ENCODE assay signal across 7 mouse cellular contexts in genomic region chr7:101012541-101012940, GRCm38 (mm10). TPM values are rescaled to one million over a fixed set of nuclear protein-coding genes. Genes with fewer than 3 reads are reported as not detected.
A peak's percentile ranks its signal among the peaks of the same experiment; 100 is the strongest.
DNase-seq lines count a peak whose midpoint lies in the region; ATAC-seq lines count a peak whose summit lies in the region.

Gene P2ry2, minus strand, starts transcription at chr7:101012866.

- H3K27ac ChIP-seq in embryonic facial prominence, embryonic 10.5 days (replicated peaks) = no peak within 1 kb of the TSS; the same call in 1 of the 2 replicates
- no peak within 1 kb of the TSS for H3K27ac ChIP-seq in forebrain, embryonic 14.5 days (ENCODE audit: low read depth, low read length)
- no peak within 1 kb of the TSS for H3K27ac ChIP-seq in hindbrain, embryonic 11.5 days (ENCODE audit: low read depth, low read length)
- no peak within 1 kb of the TSS for H3K27ac ChIP-seq in midbrain, embryonic 14.5 days (replicated peaks; ENCODE audit: low read depth, low read length)

- DNase-seq in embryonic facial prominence, embryonic 10.5 days (ENCODE audit: low spot score) = no peak
- DNase-seq in forebrain, embryonic 14.5 days (ENCODE audit: low spot score) = no peak
- no peak for DNase-seq in hindbrain, embryonic 11.5 days (ENCODE audit: low spot score)
- DNase-seq in midbrain, embryonic 14.5 days = no peak
- DNase-seq in cerebellum, adult 9-11 months = no peak
- no peak for DNase-seq in thymus, postnatal 25 days

- peak within 1 kb of the TSS; percentile 96 for H3K4me2 ChIP-seq in forebrain, embryonic 14.5 days (ENCODE audit: low read length)
- peak within 1 kb of the TSS; percentile 98 for H3K4me2 ChIP-seq in hindbrain, embryonic 11.5 days (replicated peaks; ENCODE audit: low read depth, low read length)
- peak within 1 kb of the TSS; percentile 94 for H3K4me2 ChIP-seq in midbrain, embryonic 14.5 days (ENCODE audit: low read length)

- H3K4me1 ChIP-seq in embryonic facial prominence, embryonic 10.5 days = peaks cover 27% of the 10 kb centered on the region
- H3K4me1 ChIP-seq in forebrain, embryonic 14.5 days (ENCODE audit: control insufficient read depth, insufficient read depth, low read length) = 0 out of 2 replicates have a peak, but pooled peaks cover 3% of the 10 kb centered on the region
- peaks cover 8% of the 10 kb centered on the region for H3K4me1 ChIP-seq in hindbrain, embryonic 11.5 days (replicated peaks; ENCODE audit: control insufficient read depth, insufficient read depth, low read length)
- peaks cover 9% of the 10 kb centered on the region; the same call in 1 of the 2 replicates for H3K4me1 ChIP-seq in midbrain, embryonic 14.5 days (ENCODE audit: control insufficient read depth, insufficient read depth, low read length)

- peak within 1 kb of the TSS; percentile 70 for H3K4me3 ChIP-seq in embryonic facial prominence, embryonic 10.5 days
- peak within 1 kb of the TSS; percentile 43 for H3K4me3 ChIP-seq in forebrain, embryonic 14.5 days (ENCODE audit: low read depth, low read length)
- H3K4me3 ChIP-seq in hindbrain, embryonic 11.5 days (ENCODE audit: low read depth, low read length) = peak within 1 kb of the TSS; percentile 46
- H3K4me3 ChIP-seq in midbrain, embryonic 14.5 days (replicated peaks; ENCODE audit: low read depth, low read length) = peak within 1 kb of the TSS; percentile 45

- H3K9ac ChIP-seq in forebrain, embryonic 14.5 days (ENCODE audit: low read length) = peak within 1 kb of the TSS; percentile 51
- H3K9ac ChIP-seq in hindbrain, embryonic 11.5 days (ENCODE audit: low read depth, low read length) = peak within 1 kb of the TSS; percentile 50
- H3K9ac ChIP-seq in midbrain, embryonic 14.5 days (replicated peaks; ENCODE audit: low read length) = peak within 1 kb of the TSS; percentile 46; the same call in 1 of the 2 replicates

- 57% methylated on average over 4 of the region's 4 CpGs for WGBS in embryonic facial prominence, embryonic 10.5 days
- WGBS in forebrain, embryonic 14.5 days = 62% methylated on average over 4 of the region's 4 CpGs
- WGBS in hindbrain, embryonic 11.5 days = 59% methylated on average over 4 of the region's 4 CpGs
- WGBS in midbrain, embryonic 14.5 days = 64% methylated on average over 4 of the region's 4 CpGs

- H3K27me3 ChIP-seq in embryonic facial prominence, embryonic 10.5 days (replicated peaks; ENCODE audit: low read depth, poor library complexity, severe bottlenecking) = peaks cover 78% of the 10 kb centered on the region
- peaks cover 35% of the 10 kb centered on the region for H3K27me3 ChIP-seq in forebrain, embryonic 14.5 days (replicated peaks; ENCODE audit: control insufficient read depth, insufficient read depth, low read length)
- peaks cover 41% of the 10 kb centered on the region for H3K27me3 ChIP-seq in hindbrain, embryonic 11.5 days (ENCODE audit: control insufficient read depth, insufficient read depth, low read length)
- H3K27me3 ChIP-seq in midbrain, embryonic 14.5 days (ENCODE audit: control insufficient read depth, insufficient read depth, low read length) = peaks cover 40% of the 10 kb centered on the region

- ATAC-seq in forebrain, embryonic 14.5 days = no peak
- no peak for ATAC-seq in hindbrain, embryonic 11.5 days (ENCODE audit: low FRiP score)
- ATAC-seq in midbrain, embryonic 14.5 days (ENCODE audit: low FRiP score, low TSS enrichment) = no peak
- no peak for ATAC-seq in erythroid progenitor cell, adult 5-6 weeks (replicated peaks; ENCODE audit: low FRiP score, poor library complexity, severe bottlenecking)

- H3K36me3 ChIP-seq in embryonic facial prominence, embryonic 10.5 days (replicated peaks) = no peaks in the 10 kb centered on the region
- H3K36me3 ChIP-seq in forebrain, embryonic 14.5 days (ENCODE audit: control insufficient read depth, insufficient read depth, low read length) = no peaks in the 10 kb centered on the region
- no peaks in the 10 kb centered on the region for H3K36me3 ChIP-seq in hindbrain, embryonic 11.5 days (ENCODE audit: control insufficient read depth, insufficient read depth, low read length)
- no peaks in the 10 kb centered on the region for H3K36me3 ChIP-seq in midbrain, embryonic 14.5 days (ENCODE audit: control insufficient read depth, insufficient read depth, low read length)

- H3K9me3 ChIP-seq in embryonic facial prominence, embryonic 10.5 days = no peaks in the 10 kb centered on the region
- no peaks in the 10 kb centered on the region for H3K9me3 ChIP-seq in forebrain, embryonic 14.5 days (replicated peaks; ENCODE audit: control insufficient read depth, low read length)
- H3K9me3 ChIP-seq in hindbrain, embryonic 11.5 days (ENCODE audit: control insufficient read depth, low read length) = no peaks in the 10 kb centered on the region
- no peaks in the 10 kb centered on the region for H3K9me3 ChIP-seq in midbrain, embryonic 14.5 days (ENCODE audit: control insufficient read depth, low read length)

RNA-seq across cellular contexts. Expression of gene P2ry2, which starts in this region (rescaled TPM):
- polyA plus RNA-seq in embryonic facial prominence, embryonic 10.5 days (2016; fragmentation: Nextera tagmentation; extraction: Ambion mirVana) = 0.31 and 0.50 TPM in 2 replicates
- polyA plus RNA-seq in forebrain, embryonic 14.5 days (2014; fragmentation: Nextera tagmentation; extraction: Ambion mirVana) = 0.08 TPM in 1 of 2 replicates, not detected in the other
- 0.39 and 0.73 TPM in 2 replicates for polyA plus RNA-seq in hindbrain, embryonic 11.5 days (2014; fragmentation: Nextera tagmentation; extraction: Ambion mirVana)
- 0.16 TPM in 1 of 2 replicates, not detected in the other for polyA plus RNA-seq in midbrain, embryonic 14.5 days (2014; fragmentation: Nextera tagmentation; extraction: Ambion mirVana)
- total RNA-seq in erythroid progenitor cell, adult 5-6 weeks (2015; ENCODE audit: low replicate concordance) = 1.1 and 1.7 TPM in 2 replicates
- total RNA-seq in erythroid progenitor cell, adult 5-6 weeks (2017; ENCODE audit: low replicate concordance) = 1.7 and 2.6 TPM in 2 replicates
